Mouse (Mus musculus) ES-CJ7 (cell line): ENCODE data around the gene Hist1h2be.
A peak's percentile ranks its signal among the peaks of the same experiment; 100 is the strongest.
"Not testable (repeated sequence)": the region's sequence is repeated elsewhere in the genome, so short reads cannot be mapped to it uniquely, and the experiment has no call there.

Source experiments
- DNase-seq: peaks from one replicate; pipeline ENCODE4 v3.0.0; 2011; ENCODE audit warnings: low read depth, low spot score

Gene Hist1h2be

DNA sequence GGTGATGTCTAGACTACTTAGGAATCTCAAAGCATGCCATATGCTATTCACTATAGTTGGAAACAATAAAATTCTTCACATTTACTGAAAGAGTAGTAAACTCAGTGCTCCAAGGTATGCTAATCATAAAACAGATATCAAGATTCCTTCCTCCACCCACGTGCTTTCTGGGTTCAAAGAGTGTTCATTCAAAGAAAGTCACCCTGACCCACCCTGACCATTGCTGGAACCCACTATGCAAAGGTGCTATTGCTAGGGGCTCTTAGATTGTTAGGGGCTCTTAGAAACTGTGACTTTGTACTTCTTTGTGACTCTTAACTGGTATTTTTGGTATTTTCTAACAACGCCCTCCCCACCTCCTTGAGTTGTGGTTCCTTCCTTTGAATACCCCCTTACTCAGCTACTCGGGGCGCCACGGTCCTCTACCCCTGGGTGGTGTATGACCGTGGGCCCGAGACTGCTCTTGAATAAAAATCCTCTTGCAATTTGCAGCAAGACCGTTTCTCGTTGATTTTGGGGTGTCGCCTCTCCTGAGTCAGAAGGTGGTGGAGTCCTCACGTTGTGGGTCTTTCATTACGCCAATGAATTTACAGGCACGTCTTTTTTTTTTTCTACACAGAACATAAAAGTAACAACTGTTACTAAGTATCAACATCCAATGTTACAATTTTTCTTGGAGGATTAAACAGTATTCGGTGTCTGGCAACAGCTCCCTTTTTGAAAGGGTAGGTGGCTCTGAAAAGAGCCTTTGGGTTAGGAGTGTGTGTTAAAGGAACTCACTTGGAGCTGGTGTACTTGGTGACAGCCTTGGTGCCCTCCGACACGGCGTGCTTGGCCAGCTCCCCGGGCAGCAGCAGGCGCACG is 47.7 kb downstream of the Hist1h2be start:
- not testable (repeated sequence) for DNase-seq

DNA sequence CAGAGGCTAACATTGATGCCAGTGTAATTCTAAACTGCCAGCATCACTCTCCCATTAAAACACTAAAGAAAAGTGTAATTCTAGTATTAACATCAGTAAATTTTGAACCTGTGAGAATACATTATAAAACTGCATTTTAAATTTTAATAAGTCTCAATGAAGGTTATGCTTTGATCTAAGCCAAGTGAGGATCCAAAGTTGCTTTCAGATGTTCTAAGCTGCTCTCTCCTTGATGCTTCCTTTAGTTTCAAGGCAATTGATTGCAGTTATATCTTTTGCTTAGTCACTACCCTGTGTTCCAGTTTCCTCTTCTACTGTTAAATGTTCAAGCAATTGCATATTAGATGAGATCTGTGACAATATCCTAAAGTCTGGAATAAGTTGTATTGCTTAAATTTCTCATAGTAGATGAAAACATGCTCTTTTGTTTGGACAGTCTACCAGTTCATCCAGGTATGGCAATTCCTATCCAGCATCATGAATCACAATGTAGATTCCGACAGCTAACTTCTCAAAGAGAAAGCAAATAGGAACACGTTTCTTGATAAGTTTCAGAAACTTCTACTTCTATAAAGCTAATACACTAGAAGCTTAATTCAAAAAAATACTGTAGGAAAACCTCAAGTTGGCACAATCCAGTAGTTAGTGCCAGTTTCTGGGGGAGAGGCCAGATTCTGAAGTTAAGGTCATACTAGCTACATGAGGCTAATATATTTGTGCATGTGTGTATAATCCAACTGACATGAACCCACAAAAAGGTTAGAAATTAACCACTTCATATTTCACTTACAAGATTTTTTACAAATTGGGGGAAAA is 48.5 kb downstream of the Hist1h2be start:
- peak; percentile 51 for DNase-seq

DNA sequence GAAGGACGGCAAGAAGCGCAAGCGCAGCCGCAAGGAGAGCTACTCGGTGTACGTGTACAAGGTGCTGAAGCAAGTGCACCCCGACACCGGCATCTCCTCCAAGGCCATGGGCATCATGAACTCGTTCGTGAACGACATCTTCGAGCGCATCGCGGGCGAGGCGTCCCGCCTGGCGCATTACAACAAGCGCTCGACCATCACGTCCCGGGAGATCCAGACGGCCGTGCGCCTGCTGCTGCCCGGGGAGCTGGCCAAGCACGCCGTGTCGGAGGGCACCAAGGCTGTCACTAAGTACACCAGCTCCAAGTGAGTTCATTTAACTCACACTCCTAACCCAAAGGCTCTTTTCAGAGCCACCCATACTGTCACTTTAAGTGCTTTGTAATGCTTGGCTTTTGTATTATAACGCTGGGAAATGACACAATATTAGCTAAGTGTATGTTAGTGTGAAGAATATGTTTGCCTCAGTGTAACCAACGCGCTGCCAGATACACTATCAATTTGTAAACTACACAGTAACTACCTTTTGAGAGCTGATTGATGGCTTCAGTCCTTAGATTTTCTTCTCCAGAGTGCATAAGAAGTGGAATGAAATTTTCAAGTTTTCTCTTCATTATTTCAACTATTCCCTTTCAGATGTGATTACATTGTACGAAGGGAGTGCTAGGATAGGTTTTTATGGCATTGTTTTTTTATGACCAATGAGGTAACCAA is 49.3 kb downstream of the Hist1h2be start:
- peak; percentile 67 for DNase-seq

DNA sequence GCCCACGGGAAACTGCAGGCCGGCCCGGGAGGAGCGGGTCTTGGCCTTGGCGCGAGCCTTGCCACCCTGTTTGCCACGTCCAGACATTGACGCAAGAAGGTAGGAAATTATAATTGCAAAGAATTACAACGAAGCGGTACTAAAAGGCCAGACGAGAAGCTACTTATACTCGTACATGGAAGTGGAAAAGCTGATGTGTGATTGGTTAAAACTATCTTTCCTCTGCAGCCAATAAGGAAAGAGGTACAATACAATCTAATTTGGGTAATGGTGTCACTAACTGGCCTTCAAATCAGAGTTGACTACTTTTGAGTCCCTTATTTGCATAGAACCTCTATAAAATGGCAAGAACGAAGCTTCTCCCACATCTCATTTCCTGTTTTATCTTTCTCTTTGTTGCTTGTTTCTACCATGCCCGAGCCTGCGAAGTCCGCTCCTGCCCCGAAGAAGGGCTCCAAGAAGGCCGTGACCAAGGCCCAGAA is 49.9 kb downstream of the Hist1h2be start, which contains the start of the genes Hist1h2ae and Hist1h2bg:
TSS of gene Hist1h2ae (minus strand) at position 199 of the 482 bp plus-strand sequence.
TSS of gene Hist1h2bg (plus strand) at position 375 of the 482 bp plus-strand sequence.
- peak; percentile 98 for DNase-seq

DNA sequence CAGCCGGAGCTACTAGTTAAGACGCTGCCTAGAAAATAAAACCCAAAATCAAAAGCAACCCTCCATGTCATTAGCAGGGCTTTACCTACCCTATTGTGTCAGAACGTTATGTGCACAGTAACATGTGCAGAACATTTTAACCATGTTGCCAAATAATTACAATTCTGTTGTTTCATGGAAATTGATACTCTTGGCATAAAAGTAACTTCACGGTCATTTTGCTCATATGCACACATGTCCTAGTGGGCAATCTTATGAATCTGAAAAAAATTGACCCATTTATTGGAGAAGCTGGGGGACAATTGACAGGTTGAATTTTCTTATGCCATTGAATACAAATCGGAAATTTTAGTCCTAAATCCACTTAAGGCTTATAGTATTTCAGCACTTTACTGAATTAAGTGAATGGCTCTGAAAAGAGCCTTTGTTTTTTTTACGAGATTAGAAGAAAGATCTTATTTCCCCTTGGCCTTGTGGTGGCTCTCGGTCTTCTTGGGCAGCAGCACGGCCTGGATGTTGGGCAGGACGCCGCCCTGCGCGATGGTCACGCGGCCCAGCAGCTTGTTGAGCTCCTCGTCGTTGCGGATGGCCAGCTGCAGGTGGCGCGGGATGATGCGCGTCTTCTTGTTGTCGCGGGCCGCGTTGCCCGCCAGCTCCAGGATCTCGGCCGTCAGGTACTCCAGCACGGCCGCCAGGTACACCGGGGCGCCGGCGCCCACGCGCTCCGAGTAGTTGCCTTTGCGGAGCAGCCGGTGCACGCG is 50.5 kb downstream of the Hist1h2be start:
- DNase-seq = peak; percentile 56

DNA sequence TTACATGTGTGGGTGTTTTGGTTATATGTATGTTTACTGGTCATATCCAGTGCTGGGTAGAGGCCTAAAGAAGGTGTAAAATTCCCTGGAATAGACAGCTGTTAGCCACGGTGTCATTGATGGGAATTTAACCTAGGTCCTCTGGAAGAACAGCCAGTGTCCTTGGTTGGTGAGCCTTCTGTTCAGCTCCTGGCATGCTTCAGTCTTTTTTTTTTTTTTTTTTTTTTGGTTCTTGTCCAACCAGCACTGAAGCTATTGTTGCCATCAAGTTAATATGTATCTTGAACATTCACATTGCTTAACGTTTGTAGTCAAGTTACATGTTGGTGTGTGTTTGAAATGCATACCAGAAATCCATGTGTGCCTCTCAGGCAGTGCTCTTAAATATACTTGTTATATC is 56.4 kb downstream of the Hist1h2be start:
- no peak for DNase-seq

DNA sequence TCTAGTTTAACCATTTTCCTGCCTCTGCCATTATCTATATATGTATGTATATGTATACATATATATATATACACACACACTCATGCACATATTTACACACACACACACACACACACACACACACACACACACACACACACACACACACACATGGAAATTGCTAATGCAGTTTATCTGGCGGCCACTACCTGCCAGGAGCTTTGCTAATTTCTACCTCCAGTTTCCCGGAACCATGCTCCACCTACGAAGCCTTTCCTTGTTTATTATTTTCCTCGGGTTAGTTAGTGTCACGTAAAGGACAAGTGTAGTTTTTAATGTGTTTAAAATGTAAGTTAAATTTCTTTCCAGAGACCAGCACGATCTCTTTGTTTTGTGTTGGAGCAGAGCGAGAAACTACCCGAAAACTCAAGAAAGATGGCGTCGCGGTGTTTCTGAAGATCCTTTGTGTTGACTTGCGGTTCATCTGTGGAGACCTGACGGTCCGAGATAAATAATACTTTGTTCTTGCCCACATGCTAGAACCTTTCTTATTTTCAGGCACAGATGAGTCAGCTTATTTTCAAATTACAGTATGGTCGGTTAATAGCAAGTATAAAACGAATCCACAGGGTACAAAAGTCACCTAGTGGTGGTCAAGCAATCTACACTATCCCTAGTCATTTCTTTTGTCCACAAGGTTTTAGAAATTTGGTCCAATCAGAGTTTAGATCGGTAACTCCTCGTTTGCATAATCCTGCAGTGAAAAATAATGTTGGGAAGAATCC is 58.0 kb downstream of the Hist1h2be start:
- DNase-seq = peak; percentile 90

DNA sequence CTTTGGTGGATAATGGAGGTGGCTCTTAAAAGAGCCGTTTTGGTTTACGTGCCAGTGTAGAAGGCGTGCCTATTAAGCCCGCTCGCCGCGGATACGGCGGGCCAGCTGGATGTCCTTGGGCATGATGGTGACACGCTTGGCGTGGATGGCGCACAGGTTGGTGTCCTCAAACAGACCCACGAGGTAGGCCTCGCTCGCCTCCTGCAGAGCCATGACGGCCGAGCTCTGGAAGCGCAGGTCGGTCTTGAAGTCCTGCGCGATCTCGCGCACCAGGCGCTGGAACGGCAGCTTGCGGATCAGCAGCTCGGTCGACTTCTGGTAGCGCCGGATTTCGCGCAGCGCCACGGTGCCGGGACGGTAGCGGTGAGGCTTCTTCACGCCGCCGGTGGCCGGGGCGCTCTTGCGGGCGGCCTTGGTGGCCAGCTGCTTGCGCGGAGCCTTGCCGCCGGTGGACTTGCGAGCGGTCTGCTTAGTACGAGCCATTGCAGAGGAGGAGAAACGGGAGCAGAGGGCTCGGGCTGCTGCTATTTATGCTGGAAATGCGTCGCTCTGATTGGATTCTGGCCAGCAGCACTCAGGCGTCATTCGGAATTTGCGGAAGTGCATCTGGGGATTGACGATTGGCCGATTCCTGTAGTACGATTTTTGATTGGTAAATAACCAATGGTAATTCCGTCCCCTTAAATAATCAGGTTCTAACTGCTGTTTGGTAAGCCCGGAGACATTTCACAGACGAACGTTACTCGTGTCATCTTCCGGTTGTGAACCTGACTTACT is 58.9 kb downstream of the Hist1h2be start, which contains the start of gene Hist1h3e:
TSS of gene Hist1h3e (minus strand) at position 487 of the 777 bp plus-strand sequence.
- DNase-seq = peak; percentile 99

DNA sequence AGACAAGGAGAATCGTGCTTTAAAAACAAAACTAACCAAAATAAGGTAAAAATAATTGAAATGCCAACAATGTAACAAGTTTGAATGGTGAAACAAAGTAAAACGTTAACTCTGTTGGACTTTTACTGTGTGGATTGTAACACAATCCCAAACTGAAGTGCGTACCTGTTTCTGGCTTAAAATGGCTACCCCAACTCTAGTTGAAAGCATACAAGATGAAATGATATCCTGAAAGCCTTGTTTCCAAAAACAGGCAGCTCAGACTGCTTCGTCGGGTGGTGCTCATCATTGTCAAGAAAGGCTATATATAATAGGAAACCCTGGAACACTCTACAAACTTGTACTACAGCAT is 59.4 kb downstream of the Hist1h2be start:
- not testable (repeated sequence) for DNase-seq

DNA sequence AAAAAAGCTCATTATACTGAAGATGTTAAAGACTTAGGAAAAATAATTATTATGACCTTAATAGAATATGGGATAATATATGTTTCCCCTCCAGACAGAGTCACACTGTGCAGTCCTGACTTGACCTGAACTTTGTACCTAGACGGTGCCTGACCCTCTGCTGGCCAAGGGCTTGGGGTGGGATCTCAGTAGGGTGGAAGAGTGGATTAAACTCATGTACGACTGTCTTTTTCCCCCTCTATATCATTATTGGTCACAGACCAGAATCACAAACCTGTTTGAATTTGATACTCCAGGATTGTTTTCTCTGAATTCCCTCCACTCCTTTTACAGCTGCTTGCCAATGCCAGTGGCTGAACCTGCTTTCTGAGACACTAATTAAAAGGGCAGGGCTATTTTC is 60.2 kb downstream of the Hist1h2be start:
- DNase-seq = not testable (repeated sequence)

DNA sequence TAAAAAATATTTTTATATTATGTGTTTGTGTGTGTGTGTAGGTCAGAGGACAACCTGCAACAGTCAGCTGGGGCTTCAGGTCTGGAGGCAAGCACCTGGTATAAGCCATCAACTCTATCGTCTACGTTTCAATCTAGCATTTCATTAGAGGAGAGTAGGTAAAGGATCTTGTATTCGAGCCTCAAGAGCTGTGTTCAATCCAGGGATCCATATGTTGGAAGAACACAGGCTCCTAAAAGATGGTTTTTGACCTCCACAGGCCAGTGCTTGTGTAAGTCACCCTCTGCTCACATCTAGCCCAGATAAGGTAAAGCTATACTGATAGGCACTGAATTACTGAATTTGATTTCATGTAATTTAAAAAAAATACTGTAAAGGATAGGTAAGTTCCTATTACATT is 64.0 kb downstream of the Hist1h2be start:
- DNase-seq = no peak

DNA sequence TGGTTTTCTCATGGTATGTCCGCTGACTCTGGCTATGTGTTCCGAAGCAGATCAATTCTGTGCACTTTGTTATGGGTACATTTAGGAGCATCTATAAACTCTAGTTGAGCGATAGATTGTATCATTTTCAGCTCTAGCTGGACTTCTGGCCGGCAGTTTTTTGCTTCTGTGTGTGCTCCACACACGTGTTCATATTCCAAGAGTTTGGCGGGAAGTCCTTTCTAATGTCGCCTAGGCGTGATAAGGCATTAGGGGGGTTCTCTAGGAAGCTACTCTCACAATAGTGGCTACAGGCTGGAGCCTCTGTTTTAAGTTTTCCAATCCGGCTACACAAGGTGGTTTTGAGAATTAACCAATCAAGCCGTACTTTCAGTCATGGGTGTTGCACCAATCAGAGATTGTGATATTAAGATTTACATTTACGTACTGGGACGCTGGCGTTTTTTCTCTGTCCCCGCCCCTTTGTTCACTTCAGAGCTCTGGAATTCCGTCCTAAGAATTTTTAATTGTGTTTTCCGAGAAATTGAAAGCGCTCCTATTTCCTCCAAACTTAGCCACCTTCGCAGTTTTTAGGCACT is 65.0 kb downstream of the Hist1h2be start:
- peak; percentile 95 for DNase-seq

DNA sequence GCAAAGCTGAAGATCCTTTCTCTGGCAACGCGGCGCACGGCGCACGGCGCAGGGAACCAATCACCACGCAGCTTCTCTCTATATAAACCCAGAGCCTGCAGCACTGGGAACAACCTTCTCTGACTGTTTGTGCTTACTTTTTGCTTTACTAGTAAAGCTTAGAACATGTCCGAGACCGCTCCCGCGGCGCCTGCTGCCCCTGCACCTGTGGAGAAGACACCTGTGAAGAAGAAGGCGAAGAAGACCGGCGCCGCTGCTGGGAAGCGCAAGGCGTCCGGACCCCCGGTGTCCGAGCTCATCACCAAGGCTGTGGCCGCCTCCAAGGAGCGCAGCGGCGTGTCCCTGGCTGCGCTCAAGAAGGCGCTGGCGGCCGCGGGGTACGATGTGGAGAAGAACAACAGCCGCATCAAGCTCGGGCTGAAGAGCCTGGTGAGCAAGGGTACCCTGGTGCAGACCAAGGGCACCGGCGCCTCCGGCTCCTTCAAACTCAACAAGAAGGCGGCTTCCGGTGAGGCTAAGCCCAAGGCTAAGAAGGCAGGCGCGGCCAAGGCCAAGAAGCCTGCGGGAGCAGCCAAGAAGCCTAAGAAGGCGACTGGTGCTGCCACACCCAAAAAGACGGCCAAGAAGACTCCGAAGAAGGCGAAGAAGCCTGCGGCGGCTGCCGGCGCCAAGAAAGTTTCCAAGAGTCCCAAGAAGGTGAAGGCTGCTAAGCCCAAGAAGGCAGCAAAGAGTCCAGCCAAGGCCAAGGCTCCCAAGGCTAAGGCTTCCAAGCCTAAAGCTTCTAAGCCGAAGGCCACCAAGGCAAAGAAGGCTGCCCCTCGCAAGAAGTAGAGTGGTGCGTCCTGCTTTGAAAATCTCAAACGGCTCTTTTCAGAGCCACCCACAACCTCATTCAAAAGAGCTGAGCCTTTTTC is 65.7 kb downstream of the Hist1h2be start:
- DNase-seq = peak; percentile 94

DNA sequence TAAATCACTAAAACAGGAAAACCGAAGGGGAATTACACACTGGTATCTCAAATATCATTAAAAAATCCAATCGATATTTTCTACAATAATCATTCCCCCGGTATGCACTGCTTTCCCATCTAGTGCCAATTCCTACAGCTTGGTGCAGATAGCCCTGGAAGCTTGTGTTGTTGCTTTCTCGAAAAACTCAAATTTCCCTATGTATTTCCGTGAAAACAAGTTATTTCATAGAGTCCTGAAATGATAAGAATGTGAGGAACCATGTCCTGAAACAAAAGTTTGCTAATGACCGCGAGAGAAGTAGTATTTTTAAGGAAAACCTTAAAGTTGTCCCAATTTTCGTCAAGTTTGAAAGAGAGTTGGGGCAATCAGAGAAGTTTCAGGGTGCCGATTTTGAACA is 66.5 kb downstream of the Hist1h2be start:
- no peak for DNase-seq

DNA sequence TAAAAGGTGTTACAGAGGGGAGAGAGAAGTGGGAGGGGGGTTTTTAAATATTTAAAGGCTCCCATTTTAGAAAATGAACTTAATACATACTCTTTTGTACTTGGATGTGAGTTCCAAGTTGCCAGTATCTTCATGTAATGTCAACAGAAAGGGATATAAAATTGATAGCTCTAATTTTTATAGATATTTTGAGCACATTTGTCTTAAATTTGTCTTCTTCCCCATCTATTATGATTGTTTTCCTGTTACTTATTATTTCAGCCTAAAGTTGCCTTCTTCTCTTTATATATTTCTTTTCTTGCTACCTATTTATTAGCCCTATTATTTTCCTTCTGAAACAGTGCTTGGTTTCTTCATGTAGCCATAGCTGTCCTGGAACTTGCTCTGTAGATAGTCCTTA is 68.0 kb downstream of the Hist1h2be start, which contains the start of gene Hist1h1d:
TSS of gene Hist1h1d (plus strand) at position 301 of the 400 bp plus-strand sequence.
- DNase-seq = no peak

DNA sequence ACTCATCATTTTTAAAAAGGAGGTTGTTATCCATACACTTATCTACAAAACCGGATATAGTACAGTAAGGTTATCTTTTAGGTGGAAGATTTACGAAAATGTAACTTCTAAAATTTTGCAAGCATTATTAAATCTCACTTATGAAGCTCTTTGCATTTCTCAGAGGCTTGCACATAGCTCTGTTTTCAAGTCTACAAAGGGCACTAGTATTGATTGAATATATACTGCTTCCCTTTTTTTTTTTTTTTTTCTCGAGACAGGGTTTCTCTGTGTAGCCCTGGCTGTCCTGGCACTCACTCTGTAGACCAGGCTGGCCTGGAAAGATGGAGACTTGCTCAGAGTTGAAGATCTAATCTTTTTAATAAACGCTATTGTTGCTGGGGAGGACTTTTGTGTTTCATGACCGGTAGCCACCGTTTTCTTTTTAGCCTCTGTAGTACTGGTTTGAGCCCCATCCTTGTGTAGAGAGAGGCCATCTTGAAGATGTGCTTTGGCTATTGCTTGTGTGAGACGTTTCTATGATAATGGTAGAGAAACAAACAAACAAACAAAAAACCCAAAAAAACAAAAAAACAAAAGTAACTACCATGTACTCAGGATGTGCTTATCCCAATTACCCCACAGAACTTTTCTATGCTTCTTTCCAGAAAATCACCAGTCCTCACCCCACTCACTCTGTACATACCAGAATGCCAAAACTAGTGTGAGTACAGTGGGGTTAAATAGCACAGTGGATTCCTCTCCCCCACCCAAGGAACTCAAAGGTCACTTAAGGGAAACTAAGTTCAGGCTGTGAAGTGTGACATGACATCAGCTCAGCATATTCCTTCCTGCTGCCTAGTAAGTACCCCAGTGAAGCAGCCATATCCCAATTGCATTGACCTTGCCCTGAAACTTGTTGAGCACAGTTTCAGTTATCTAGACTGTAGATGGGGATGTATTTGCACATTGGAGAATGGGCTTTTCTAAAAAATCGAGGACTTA is 68.7 kb downstream of the Hist1h2be start:
- peak; percentile 53 for DNase-seq
